Mouse (Mus musculus) cerebellum, adult 8-10 months (tissue): Measurements from ENCODE around the gene Olig1.
"Not testable (repeated sequence)": the region's sequence is repeated elsewhere in the genome, so short reads cannot be mapped to it uniquely, and the experiment has no call there.

Source experiments
- DNase-seq: peaks from one replicate; pipeline ENCODE4 v3.0.0; 2022

Olig1 gene

DNA sequence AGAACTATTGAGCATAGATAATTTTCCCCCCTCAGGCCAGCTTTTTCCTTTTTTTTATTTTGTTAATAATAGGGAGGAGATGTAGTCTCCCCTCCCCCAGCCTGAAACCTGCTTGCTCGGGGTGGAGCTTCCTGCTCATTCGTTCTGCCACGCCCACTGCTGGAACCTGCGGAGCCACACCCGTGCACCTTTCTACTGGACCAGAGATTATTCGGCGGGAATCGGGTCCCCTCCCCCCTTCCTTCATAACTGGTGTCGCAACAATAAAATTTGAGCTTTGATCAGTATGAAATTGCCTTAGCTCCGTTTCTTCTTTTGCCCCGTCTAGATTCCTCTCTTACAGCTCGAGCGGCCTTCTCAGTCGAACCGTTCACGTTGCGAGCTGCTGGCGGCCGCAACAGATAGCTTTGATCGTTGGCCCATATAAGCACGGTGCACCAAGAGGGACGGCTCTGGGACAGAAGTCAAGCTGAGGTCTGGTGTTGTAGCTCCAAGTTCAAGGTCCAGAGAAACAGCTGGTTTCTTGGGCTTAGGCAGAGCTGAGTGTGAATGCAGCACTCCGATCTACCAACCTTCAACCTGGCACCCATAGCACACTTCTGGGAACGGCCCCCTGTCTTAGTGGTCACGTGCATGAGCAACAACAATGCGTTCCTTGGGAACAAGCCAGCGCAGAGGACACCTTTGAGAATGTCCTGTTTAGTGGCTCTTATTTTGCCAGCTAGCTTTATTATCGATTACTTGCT lies 14.0 kb upstream of the Olig1 start:
- DNase-seq, result not testable (repeated sequence)

DNA sequence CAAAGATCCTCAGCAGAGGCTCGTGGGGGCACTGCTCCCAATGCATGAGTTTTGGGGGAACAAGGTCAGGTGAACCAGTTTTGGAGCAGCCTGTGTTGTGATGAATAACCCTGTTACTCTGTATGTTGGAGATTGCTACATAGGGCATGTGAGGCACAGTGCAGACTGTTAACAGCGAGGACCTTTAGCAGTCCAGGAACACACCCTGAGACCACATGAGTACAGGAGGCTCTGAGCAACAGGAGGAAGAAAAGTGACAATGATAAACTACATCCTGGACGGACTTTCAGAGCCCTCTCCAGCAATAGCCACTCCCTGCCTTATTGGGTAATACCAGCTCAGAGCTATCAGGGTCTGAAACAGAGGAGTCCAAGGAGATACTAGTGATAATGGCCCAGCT lies 10.6 kb upstream of the Olig1 start:
- DNase-seq, result no peak

DNA sequence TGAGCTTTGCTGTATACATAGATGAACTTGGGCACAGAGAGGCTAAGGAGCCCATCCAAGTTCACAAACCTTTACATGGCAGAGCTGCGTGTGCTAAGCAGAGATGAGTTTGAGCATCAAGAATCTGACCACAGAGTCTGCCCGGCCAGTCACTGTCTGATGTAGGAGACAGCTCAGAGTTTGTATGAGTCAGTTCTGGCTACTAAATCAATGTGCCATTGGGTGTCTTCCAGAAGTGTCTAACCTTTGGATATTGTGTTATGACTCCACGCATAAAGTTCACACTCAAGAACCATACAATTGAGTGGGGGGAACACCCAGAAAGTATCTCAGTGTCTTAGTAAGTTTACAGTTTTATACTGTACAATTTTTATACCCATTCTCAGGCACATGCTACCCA lies 8.7 kb upstream of the Olig1 start:
- no peak for DNase-seq

DNA sequence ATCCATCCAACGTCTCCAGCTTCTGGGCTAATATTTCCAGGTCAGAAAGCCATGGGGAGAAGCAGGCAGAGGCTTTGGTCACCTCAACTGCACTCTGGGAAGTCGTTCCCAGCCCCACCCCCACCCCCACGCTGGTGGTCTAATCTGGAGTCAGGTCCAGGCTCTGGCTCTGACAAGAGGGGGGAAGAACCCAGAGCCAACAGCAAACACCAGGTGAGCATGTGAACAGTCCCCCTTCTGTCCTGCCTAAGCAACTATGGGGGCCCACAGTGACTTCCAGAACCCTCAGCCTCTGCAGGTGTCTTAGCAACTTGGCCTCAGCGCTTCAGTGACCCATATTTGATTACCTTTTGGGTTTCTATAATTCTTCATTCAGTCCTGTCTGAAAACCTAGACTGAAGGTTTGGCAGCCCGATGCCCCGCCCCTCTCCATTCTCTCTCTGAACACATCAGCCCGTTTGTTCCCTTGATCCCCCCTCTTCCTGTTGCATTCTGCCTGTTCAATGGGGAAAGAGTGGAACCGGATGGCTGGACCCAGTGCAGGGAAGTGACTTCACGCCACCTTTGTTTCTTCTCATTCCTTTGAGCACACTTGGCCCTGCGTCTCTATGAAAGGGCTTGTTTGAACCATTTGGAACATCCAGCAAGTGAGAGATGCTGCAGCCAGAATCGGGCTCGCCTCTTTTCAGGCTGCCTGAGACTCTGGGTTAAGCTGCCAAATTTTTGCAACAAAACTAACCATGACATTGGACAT lies 6.9 kb upstream of the Olig1 start:
- DNase-seq, result peak; percentile 10

DNA sequence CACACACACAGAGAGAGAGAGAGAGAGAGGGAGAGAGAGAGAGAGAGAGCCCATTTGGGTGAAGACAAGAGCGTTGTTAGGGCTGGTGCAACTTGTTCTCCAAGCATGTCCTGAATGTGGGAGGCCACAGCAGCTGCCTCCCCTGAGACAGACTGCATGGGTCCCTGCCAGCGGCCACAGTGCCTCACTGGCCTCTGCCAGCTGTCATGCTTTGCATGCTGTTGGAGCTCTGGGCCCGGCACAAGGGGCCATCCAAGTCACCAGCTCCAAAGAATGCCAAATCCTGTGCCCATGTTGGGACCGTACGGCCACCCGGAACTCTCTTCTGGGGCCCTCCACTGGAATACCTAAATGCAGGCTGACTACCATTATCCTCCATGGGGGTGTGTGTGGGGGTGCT lies 3.6 kb upstream of the Olig1 start:
- no peak for DNase-seq

DNA sequence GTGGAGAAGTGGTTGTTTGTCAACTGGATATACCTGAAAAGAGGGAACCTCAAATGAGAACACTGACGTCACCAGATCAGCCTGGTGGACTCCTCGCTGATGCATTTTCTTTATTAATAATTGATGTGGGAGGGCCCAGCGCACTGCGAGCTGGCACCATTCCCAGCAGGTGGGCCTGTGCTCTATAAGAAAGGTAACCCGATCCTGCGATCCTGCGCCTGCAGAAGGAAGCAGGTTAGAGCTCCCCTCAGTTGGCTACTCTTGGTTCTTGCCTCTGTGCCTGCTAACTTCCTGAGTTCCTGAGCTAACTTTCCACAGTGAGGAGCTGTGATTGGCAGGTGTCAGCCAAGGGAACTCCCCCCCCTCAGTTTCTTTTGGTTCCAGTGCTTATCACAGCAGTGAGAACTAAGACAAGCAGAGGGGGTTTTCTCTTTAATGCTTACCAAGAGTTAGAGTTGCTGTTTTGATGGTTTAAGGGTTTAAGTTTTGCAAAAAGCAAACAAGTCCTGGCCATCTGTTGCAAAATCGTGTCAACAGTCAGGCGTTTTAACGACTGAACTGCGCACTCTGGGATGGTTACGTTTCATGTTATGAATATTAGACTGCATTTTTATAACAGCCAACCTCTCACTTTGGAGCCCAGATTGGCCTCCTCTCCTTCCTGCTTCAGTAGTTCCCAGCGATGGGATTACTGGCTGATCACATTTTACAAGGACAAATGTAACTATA lies 684 bp upstream of the Olig1 start:
- no peak for DNase-seq

DNA sequence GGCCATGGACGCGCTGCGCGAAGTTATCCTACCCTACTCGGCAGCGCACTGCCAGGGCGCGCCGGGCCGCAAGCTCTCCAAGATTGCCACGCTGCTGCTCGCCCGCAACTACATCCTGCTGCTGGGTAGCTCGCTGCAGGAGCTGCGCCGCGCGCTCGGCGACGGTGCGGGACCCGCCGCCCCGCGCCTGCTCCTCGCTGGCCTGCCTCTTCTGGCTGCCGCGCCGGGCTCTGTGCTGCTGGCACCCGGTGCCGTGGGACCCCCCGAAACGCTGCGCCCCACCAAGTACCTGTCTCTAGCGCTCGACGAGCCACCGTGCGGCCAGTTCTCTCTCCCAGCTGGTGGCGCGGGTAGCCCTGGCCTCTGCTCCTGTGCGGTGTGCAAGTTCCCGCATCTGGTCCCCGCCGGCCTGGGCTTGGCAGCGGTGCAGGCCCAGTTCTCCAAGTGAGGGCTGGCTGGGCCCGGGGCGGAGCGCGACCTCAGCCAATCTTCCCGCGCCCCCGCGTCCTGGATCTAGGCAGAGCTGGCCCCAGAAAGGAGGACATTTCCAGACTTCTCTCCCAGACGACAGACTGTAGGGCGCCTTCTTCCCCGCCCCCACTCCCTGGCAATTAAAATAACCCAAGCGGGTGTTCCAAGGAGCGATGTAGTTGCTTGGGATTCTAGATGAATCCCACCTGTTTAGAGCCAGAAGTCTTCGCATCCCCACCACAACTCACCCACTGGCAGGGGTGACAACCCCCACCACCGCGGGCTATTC lies 820 bp downstream of the Olig1 start:
- no peak for DNase-seq

DNA sequence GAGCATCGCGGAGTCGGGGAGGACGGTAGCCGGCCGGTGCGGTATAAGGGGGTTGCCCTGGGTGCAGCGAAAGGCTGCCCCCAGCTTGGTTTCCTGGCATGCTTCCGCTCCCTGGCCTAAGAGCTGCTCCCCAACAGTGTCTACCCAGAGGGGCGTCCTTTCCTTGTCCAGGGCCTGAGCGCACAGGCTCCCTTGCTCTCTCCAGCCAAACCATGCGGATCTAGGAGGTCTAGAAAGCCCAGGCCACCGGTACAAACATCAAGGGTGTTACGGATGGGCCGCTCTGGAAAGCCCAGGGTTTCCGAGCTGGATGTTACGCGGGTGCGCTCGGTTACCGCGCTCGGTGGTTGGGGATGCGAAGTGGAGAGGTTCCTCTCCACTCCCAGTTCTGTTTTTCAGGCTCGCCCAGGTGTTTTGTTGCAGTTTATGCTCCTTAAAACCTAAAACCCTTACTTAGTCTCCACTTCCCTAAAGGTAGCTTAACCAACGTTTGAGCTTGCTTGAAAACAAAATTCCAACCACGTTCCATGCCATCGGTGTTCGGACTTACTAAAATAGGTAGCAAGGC lies 1.5 kb downstream of the Olig1 start:
- no peak for DNase-seq

DNA sequence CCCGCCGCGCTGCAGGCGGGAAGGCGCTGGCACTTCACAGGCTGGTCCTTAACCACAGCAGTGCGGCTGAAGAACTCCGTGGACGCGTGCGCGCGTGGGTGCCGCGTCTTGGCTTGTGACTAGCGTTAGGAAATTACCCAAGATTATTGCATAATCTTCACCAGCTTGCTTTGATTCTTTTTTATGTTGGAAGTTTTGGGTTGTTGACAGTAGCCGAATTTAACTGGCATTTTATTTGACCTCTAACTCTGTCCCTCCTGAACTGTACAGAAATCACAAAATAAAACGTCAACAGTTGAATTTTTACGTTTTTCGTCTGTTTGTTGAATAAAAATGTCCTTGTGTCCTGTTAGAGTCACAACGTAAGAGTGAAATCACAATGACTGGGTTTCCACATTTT lies 2.1 kb downstream of the Olig1 start:
- DNase-seq, result no peak

DNA sequence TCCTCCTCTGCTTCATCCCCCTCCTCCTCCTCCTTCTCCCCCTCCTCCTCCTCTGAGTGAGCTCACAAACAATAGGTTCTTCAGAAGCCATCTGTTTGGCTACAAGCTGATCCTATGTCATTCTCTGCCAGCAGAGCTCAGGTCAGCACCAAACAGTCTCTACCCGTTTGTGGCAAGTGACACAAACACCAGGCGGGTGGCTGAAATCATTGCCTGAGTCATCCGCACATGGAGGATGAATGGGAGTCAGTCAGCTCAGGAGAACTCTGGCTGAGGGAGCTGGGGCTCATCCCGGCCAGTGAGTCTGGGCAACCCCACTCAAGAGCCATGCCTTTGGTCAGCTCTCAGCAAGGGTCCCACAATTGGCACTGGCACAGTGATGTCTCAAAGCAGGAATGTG lies 10.9 kb downstream of the Olig1 start:
- DNase-seq, result no peak

DNA sequence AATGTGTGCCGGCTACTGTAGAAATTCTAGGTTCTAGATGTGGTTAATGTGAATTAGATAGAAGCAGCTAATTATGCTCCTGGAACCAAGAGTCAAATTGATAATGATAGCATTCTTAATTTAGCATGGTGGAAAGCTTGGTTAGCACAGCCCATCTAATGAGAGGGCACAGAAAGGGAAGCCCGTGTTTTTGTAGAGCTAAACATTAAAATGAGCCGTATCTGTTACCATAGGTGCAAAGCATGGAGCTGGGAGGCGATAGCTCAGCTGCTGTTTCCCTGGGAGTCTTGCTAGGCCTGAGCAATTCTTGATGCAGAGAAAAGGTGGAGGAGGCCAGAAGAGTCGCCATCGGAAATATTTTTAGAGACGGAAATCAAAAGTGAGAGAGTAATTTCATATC lies 22.5 kb downstream of the Olig1 start:
- no peak for DNase-seq

DNA sequence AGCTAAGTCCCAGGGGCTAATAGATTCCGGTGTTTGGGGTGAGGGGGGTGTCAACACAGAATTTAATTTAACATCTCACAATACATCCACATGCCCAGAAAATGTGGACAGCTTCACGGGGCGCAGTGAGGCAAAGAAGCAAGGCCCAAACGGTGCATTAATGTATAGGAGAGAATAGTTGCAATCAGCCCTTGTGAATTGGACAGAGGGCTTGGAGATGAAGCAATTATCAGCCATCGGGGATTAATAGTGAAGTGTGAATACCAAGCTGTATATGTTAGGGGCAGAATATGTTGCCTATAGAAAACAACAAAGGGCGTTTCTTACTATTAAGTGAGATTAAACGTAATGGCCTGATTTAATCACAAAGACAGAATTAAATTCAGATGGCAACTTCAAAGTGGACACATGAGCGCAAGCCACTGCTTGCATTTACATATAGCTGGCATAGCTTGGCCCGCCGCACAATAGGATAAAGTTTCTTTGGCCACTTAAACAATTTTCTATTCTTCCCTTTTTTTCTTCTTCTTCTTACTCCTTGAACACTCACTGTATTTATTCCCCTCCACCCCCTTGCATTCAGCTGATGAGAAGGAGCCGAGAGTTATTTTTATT lies 23.3 kb downstream of the Olig1 start:
- no peak for DNase-seq

DNA sequence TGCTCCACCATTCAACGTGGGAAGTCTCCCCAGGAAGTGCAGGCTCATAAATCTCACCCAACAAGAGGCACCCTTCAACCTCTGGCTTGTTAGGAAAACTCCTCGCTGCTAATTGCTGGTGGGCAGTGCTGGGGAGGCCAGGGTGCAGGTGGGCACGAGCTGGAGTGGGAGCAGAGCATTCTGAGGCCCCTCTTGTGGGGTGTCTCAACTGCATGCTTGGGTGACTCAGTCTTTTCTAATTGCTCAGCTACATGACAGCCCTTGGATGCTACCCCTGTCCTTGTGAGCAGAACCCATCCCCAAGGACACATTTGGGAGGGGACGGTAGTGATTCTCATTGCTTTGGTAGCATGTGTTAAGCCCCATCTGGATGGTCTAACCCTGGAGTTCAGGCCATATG lies 28.2 kb downstream of the Olig1 start:
- DNase-seq, result no peak

DNA sequence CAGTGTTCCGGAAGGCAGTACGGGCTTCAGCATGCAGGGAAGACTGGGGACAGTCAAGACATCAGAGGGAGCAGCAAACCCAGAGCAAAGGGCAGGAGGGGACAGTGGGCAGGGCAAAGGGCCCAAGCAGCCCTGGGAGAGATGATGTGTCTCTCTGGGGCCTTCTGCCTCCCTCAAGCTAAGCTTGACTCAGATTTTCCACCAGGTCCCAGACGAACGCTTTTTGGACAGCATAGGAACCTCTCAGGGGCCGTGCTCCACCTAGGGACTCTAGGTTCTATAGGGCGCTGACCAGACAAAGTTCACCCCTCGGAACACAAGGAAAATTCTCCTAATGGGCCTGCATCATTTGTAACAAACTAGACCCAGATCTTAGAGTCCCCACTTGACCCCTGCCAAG lies 29.8 kb downstream of the Olig1 start:
- no peak for DNase-seq

DNA sequence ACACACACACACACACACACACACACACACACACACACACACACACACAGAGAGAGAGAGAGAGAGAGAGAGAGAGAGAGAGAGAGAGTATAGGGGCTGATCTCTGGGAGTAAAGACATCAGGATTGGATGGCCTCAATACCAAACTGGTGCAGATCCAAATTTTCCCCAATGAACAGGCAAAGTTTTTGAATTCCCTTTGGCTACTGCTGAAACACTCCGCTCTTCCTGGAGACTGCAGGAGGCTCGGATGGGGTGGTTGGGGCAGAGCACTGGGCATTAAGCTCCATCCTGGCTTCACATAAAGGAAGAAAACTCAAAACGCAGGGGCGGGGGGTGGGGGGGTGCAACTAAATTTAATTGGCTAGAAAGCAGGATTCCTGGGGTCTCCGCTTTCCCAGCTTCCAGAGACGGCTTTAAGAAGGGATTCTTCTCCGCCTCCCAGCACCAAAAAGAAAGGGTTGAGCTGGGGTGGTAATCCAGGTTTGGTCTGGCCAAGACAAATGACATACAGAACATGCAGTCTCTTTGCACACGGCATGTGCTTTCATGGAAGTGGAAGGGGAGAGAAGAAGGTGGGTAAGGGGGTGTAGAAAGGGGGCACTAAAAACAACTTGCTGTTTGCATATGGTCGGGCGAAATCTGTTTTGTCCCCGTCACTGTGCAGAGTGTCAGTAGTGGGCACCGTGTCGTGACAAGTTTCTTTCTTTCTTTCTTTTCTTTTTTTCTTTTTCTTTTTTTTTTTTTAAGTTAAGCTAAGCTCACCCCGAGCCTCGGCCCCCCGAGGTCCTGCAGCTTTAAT lies 31.3 kb downstream of the Olig1 start:
- no peak for DNase-seq

DNA sequence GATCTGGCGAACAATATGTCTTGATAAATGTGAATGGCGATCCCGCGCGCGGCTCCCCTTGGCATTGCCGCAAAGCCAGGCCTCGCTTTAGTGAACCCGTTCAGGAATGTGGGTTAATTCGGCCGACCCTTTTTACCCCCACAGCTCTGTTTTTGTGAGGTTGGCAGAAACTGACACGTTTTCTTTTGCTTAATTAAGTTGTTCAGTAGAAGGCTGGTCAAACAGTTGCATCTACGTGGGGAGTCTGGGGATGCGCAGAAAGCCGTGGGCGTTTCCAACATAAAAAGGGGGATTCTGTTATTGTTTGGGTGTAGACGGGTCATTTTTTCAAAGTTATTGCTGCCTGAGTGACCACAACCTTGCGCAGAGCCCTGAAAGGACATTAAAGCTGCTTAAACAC lies 31.9 kb downstream of the Olig1 start:
- DNase-seq, result no peak

DNA sequence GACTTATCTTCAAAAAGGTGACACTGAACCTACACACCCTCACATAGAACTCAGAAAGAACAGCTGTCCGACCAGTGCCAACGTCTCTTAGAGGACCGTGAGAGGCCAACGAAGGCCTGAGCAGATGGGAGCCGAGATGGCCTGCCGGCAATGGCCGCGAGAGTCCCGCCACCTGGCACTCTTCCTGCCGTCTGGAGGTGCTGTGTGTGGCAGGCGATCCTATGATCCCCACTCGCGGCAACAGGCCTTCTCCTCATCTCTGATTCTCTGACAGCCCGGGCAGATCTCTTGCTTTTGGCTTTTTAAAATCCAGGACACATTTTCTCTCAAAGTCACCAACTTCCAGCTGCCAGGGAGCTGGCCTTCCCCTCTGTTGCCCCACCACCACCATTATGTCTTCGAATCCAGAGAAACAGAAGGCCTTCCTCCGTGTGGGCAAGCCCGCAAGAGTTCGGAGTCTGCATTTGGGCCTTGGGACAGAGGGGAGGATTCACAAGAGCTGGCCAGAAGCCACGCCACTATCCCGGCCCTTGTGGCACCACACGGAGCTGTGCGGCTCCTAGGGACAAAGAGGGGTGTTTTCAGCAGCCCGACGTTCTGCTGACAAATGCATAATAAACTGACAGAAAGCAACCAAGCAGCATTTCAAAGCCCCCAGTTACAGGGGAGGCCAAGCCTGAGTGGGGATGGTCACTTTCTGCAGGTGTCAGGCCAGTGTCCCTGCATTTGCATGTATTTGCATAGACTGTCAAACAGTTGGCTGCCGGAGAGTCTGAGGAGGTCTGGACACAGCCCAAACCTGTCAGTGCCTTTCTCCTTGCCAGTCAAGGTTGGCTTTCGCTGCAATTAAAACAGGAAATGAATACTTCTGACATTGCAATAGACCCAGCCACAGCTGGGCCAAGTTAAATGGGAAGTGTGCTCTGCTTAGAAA lies 34.5 kb downstream of the Olig1 start:
- no peak for DNase-seq

DNA sequence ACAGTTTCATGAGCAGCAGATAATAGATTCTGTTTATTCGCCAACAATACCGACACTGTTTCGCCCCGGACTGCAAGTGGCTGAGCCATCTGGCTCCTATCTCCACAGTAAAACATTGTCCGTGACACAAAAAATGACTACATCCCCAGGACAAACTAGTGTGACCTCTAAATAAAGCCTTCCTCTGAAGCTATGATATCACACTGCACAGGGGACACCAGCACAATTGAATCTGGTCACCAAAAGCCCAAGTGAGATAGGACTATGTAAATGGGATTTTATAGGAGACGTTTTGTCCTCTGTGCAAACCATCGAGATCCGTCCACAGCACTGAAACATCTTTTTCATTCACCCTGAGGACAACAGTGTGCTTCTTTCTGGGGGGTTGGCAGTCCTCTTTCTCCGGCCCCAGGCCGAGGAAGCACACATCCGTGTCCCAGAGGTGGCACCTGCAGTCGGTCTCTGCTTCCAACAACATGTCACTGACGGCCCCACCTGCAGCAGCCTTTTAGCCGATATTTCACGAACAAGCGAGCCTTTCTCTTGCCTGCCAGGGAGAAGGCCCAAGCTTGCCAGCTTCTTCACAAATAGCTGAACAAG lies 36.0 kb downstream of the Olig1 start:
- DNase-seq, result no peak

DNA sequence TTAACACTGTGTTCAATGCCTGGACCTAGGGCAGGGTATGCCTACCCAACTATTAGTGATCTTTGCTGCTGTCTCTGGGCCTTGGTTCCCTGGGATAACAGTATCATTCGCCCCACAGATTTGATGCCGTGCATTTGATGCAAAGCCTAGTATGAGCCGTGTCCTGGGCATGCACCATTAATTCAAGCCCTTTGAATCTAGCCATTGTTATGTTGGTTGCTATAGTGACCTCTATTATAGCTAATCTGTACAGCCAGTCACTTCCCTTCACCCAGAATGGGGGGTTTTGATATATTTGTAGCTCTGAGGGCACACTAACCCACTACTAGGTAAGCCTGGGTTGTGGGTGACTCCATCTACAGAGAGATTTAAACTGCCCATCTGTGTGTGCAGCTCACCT lies 40.3 kb downstream of the Olig1 start:
- DNase-seq, result no peak

DNA sequence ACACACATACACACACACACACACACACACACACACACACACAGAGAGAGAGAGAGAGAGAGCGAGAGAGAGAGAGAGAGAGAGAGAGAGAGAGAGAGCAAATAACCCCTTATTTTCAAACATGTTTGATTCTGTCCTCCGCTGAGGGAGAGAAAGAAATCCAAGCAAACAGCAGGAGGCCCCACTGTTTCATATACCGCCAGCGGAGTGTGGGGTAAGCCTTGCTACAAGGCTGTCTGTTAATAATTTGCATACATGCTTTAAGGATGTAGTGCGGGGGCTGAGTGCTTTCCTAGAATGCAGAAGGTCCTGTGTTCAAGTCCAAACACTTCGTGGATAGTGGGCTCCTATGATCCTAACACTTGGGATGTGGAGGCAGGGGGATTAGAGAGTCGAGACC lies 43.3 kb downstream of the Olig1 start:
- no peak for DNase-seq
